Mouse (Mus musculus) cerebellum, adult 18-20 months (tissue): ENCODE data around the gene Daxx.
"Not testable (repeated sequence)": the region's sequence is repeated elsewhere in the genome, so short reads cannot be mapped to it uniquely, and the experiment has no call there.

ENCODE experiments used
- DNase-seq, 2 experiments: peaks; one replicate each; pipeline ENCODE4 v3.0.0; 2021

Gene Daxx

GRCm38 (mm10) chr17:33909077-33909868, at the start of gene Daxx:
Gene Daxx, plus strand, starts transcription at chr17:33909414.
- DNase-seq, result peak; percentile 99

- peak; percentile 35 to 38 for DNase-seq
These were observed 43.7 kb upstream of the Daxx start for GRCm38 (mm10) chr17:33865330-33866030.

GRCm38 (mm10) chr17:33873537-33873936, 35.7 kb upstream of the Daxx start, which contains the start of gene Gm7029:
Gene Gm7029, plus strand, starts transcription at chr17:33873837.
- DNase-seq, result not testable (repeated sequence)

- peak; percentile 26 to 37 for DNase-seq
These were observed 34.8 kb upstream of the Daxx start for GRCm38 (mm10) chr17:33874411-33874810.

- not testable (repeated sequence) for DNase-seq
These were observed 33.4 kb upstream of the Daxx start for GRCm38 (mm10) chr17:33875797-33876196.

- DNase-seq, result not testable (repeated sequence)
These were observed 24.9 kb upstream of the Daxx start for GRCm38 (mm10) chr17:33884320-33884719.

GRCm38 (mm10) chr17:33887802-33888201, 21.4 kb upstream of the Daxx start:
- not testable (repeated sequence) for DNase-seq

- not testable (repeated sequence) for DNase-seq
These were observed 21.0 kb upstream of the Daxx start for GRCm38 (mm10) chr17:33888230-33888629.

- not testable (repeated sequence) for DNase-seq
These were observed 19.2 kb upstream of the Daxx start for GRCm38 (mm10) chr17:33889941-33890532.

- DNase-seq, result peak; percentile 99
These were observed 18.6 kb upstream of the Daxx start, which contains the start of gene Kifc1 for GRCm38 (mm10) chr17:33890533-33891059. Gene Kifc1, minus strand, starts transcription at chr17:33890661.

- DNase-seq, result no peak
These were observed 17.9 kb upstream of the Daxx start for GRCm38 (mm10) chr17:33891357-33891756.

GRCm38 (mm10) chr17:33891892-33892291, 17.3 kb upstream of the Daxx start:
- DNase-seq, result not testable (repeated sequence)

GRCm38 (mm10) chr17:33892429-33892828, 16.8 kb upstream of the Daxx start:
- no peak for DNase-seq

- DNase-seq, result not testable (repeated sequence)
These were observed 16.2 kb upstream of the Daxx start for GRCm38 (mm10) chr17:33893011-33893410.

GRCm38 (mm10) chr17:33897114-33897794, 12.0 kb upstream of the Daxx start:
- DNase-seq, result peak; percentile 33 to 57

- not testable (repeated sequence) for DNase-seq
These were observed 11.0 kb upstream of the Daxx start for GRCm38 (mm10) chr17:33898193-33898592.

- no peak for DNase-seq
These were observed 9.6 kb upstream of the Daxx start for GRCm38 (mm10) chr17:33899642-33900041.

- DNase-seq, result no peak
These were observed 8.8 kb upstream of the Daxx start for GRCm38 (mm10) chr17:33900281-33900988.

- no peak for DNase-seq
These were observed 8.3 kb upstream of the Daxx start for GRCm38 (mm10) chr17:33900989-33901314.

- no peak for DNase-seq
These were observed 7.6 kb upstream of the Daxx start for GRCm38 (mm10) chr17:33901653-33902052.

GRCm38 (mm10) chr17:33902079-33902478, 7.1 kb upstream of the Daxx start:
- DNase-seq, result no peak

- no peak for DNase-seq
These were observed 6.7 kb upstream of the Daxx start for GRCm38 (mm10) chr17:33902491-33902890.
